Mouse (Mus musculus) cortical plate, adult 2 months (tissue): ENCODE results near the gene Bglap.

Experiments
- CTCF ChIP-seq: fragments of 200-500 bp; IDR thresholded peaks from 2 replicates; pipeline ENCODE4 v1.5.1; 2011; ENCODE audit warnings: mild to moderate bottlenecking, control low read depth, low read length; ENCODE audit not compliant: insufficient read depth; ENCODE audit errors: extremely low read depth
- POLR2A ChIP-seq: fragments of 200-500 bp; IDR thresholded peaks from 2 replicates; pipeline ENCODE4 v1.6.1; 2011; ENCODE audit warnings: mild to moderate bottlenecking, low read length, control low read depth; ENCODE audit not compliant: insufficient read depth; ENCODE audit errors: extremely low read depth

GRCm38 (mm10) chr3:88408953-88409352, 24.7 kb upstream of the Bglap start:
- TF ChIP-seq CTCF: no peak
- no peak for TF ChIP-seq POLR2A
